Mouse (Mus musculus) heart, postnatal 25 days (tissue): Measurements from ENCODE around the gene Gm47429. TPM values are rescaled to one million over a fixed set of nuclear protein-coding genes. Genes with fewer than 3 reads are reported as not detected.
"Not testable (repeated sequence)": the region's sequence is repeated elsewhere in the genome, so short reads cannot be mapped to it uniquely, and the experiment has no call there.

Experiments used
- DNase-seq: peaks from one replicate; pipeline ENCODE4 v3.0.0; 2022; ENCODE audit warnings: low spot score
- intact Hi-C: fragments of 180-260 bp; cut with DNase I; formaldehyde crosslinking; loops from one replicate; pipeline ENCODE4 v1.15.1; 2025
- total RNA-seq, 2 experiments: library from RNA; stranded (reverse); gene quantifications; 2 replicates each; pipeline ENCODE4 v1.2.3; 2021

Gene Gm47429
- not detected for total RNA-seq

GRCm38 (mm10) chr13:50443812-50444211 is at the start of gene Gm47429:
Gene Gm47429, minus strand, starts transcription at chr13:50443912.
- intact Hi-C loops, result no loop called here
- DNase-seq, result no peak

DNA sequence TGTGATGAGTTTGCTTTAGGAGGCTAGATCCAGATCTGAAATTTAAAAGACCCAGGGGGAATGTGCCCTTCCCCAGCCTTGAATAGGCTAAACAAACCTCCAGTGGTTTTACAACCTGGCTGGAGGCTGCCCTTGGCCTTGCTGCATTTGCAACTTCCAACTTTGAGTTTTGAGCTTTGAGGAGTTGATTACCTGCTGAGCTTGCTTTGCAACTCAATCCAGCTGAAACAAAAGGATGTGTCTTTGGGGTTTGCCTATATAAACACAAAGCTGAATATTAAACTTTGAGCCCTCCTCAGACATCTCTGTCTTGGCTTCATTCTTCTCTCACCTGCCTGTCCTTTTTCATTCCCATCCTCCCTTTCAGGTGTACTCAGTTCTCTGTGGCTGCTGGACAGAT is 44.8 kb upstream of the Gm47429 start:
- intact Hi-C loops, DNase-seq: not testable (repeated sequence)

DNA sequence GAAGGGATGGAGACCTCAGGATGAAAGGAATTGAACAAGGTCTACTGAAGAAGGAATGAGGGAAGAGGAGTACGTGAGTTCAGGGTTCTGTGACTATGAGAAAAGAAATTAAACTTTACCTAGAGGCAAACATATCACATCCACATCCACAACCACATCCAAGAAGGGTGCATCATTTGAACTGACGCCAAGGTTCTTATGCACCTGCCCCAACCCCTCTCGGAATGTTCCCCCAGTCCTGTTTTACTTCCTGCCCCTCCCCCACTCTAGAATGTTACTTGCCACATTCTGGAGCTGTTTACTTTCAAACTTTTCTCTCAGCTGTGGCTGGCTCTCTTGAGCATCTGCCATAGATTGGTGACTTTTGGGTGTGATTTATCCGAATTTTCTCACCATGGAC is 23.3 kb upstream of the Gm47429 start, which contains the start of gene Nutm2:
Gene Nutm2 (plus strand): TSS at position 301 of the 400 bp plus-strand sequence.
- intact Hi-C loops, result no loop called here

GRCm38 (mm10) chr13:50464621-50465562 is 21.2 kb upstream of the Gm47429 start:
- DNase-seq, result no peak
- intact Hi-C loops, result no loop called here

More for the DNA sequence above, 23.3 kb upstream of the Gm47429 start, which contains the start of gene Nutm2:
- no peak for DNase-seq

DNA sequence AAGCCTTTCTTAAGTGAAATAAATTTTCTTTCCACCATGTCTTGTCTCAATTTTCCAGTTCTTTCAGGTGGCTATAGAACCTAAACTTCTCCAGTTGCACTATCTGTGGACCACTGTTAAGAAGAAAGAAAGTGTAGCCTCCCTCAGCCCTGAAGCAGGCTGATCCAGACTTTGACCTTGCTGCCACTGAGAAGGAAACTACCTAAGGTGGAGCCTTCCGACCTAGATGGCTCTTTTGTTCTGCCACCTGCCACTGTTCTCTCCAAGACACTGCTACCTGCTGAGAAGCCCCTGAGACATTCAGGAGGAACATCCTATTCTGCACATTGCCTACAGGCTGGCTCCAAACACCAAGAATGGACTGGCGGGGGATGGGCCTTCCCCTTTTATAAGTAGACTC is 16.7 kb upstream of the Gm47429 start:
- intact Hi-C loops, DNase-seq: not testable (repeated sequence)

GRCm38 (mm10) chr13:50453426-50453825 is 9.7 kb upstream of the Gm47429 start:
- no peak for DNase-seq
- intact Hi-C loops, result no loop called here

DNA sequence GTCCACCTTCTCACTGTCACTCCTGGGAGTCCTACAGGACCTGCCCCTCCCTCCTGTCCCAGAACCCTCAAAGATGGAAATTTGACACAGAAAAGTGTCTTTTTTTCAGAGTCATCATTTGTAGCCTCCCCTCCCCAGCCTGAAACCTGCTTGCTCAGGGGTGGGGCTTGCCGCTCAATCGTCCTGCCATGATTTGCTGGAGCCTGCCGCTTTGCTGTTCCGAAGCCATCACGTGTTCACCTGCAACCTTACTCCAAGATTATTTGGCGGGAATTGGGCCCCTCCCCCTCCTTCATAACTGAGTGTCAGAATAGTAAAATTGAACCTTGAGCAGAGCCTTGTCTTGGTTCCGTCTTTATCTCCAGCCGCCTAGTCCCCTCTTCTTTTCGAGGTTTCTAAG is 8.6 kb upstream of the Gm47429 start:
- intact Hi-C loops, result not testable (repeated sequence)

GRCm38 (mm10) chr13:50445261-50445660 is 1.5 kb upstream of the Gm47429 start:
- no peak for DNase-seq
- intact Hi-C loops, result no loop called here

More for the DNA sequence above, 8.6 kb upstream of the Gm47429 start:
- DNase-seq, result not testable (repeated sequence)

- intact Hi-C loops, result no loop called here
- no peak for DNase-seq
Observed at GRCm38 (mm10) chr13:50426686-50427085, 17.0 kb downstream of the Gm47429 start.

GRCm38 (mm10) chr13:50424517-50424916 is 19.2 kb downstream of the Gm47429 start:
- intact Hi-C loops, result no loop called here
- no peak for DNase-seq

DNA sequence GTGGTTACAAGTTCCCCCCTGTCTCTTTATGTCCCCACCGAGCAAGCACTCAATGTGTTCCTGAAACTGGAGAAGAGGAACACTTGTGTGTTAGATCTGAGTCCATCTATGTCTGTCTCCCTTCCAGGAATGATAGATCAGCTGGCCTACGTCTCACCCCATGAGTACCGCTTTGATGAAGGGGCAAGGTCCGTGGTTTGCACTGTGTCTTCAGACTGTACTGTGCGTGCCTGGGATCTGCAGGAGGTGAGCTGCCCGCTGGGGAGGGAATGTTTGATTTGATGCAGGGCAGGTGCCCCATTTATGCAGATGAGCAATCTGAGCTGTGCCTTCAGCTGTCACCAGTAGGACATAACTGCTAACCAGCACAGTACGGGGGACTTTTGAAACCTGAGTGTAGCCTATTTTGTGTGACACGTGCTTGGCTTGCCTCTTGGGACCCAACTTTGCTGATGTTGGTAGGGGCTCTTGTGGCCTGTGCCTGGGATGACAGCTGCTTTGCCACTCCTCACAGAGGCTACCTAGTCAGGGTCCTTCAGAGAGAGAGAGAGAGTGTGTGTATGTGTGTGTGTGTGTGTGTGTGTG is 20.0 kb downstream of the Gm47429 start:
- intact Hi-C loops, result no loop called here
- no peak for DNase-seq

- DNase-seq, result no peak
- intact Hi-C loops, result no loop called here
Observed at GRCm38 (mm10) chr13:50418421-50418820, 25.3 kb downstream of the Gm47429 start.

DNA sequence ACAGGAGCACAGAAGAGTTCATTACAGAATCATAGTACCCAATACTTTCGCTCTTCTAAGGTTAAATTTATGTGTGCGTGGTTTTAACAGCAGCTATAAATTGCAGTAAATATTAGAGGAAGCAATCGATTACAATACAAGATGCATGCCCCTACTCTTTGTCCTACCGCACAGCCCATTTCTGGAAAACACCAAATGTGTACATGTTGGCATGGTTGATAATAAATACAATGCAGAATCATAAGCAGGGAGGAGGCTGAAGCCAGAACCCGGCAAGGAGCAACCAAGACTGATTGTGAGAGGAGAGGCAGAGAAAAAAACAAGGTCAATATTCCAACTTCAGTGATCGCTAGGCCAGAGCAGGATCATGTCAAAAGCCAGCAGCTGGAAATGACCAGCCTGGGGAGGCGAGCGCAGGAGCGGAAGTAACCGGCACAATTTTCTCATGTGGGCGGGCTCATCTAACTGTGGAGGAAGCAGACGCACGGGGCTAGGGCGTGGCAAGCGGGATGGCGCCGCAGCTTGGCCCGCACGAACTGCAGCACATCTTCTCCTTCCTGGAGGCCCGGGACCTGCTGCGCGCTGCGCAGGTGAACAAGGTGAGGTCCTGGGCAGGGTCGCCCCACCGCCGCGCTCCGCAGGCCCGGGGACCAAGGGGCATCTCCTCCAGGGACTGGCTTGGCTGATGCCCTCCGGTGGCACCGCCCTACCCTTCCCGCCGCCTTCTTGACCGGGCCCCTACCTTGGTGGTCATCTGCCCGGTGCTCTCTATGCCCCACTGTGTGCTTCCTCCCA is 26.1 kb downstream of the Gm47429 start, which contains the start of gene Fbxw17:
Gene Fbxw17 (plus strand): TSS at position 476 of the 795 bp plus-strand sequence.
- intact Hi-C loops, result no loop called here
- peak; percentile 56 for DNase-seq

Other genes with a start within 250 kb of the Gm47429 start
- gene Gm906, start 193.6 kb downstream of the Gm47429 start, total RNA-seq, result not detected
- gene Fbxw17, start 26.0 kb downstream of the Gm47429 start, total RNA-seq, result 1 to 10 TPM; 4.5 TPM
- not detected for gene Nutm2, start 23.4 kb upstream of the Gm47429 start, total RNA-seq
- gene Gm904, start 199.3 kb upstream of the Gm47429 start, total RNA-seq, result not detected